Mouse (Mus musculus) embryonic facial prominence, embryonic 14.5 days (tissue): ENCODE measurements around the gene 4930579F01Rik. TPM values are rescaled to one million over a fixed set of nuclear protein-coding genes. Genes with fewer than 3 reads are reported as not detected.

Experiments used
- ATAC-seq: fragments of 200-750 bp; cut with Nextera tagmentation; 2 replicates; pipeline ENCODE4 v1.8.0; 2017; ENCODE audit warnings: low read depth, moderate number of reproducible peaks, moderate TSS enrichment
- DNase-seq: peaks from one replicate; pipeline ENCODE4 v3.0.0-alpha.2; 2015; ENCODE audit warnings: low spot score
- H3K27ac ChIP-seq: fragments of 300-500 bp; sonication (generic); replicated peaks from 2 replicates; pipeline ENCODE4 v1.5.1; 2014; ENCODE audit warnings: low read depth, mild to moderate bottlenecking, low read length, moderate library complexity
- H3K27me3 ChIP-seq: fragments of 300-500 bp; sonication (generic); replicated peaks from 2 replicates; pipeline ENCODE4 v1.6.1; 2014; ENCODE audit warnings: low read length; ENCODE audit not compliant: control insufficient read depth, insufficient read depth
- H3K36me3 ChIP-seq: fragments of 300-500 bp; sonication (generic); 2 replicates; pipeline ENCODE4 v1.6.1; 2014; ENCODE audit warnings: low read length, mixed read lengths; ENCODE audit not compliant: control insufficient read depth, insufficient read depth
- H3K4me1 ChIP-seq: fragments of 300-500 bp; sonication (generic); 2 replicates; pipeline ENCODE4 v1.6.1; 2014; ENCODE audit warnings: antibody characterized with exemption, low read length; ENCODE audit not compliant: control insufficient read depth, insufficient read depth
- H3K4me2 ChIP-seq: fragments of 300-500 bp; sonication (generic); 2 replicates; pipeline ENCODE4 v1.6.1; 2014; ENCODE audit warnings: low read depth, mild to moderate bottlenecking, low read length, moderate library complexity, mixed read lengths
- H3K4me3 ChIP-seq: fragments of 300-500 bp; sonication (generic); 2 replicates; pipeline ENCODE4 v1.5.1; 2014; ENCODE audit warnings: low read depth, mild to moderate bottlenecking, low read length
- H3K9ac ChIP-seq: fragments of 300-500 bp; sonication (generic); 2 replicates; pipeline ENCODE4 v1.6.1; 2014; ENCODE audit warnings: low read depth, mild to moderate bottlenecking, low read length, moderate library complexity, mixed read lengths
- H3K9me3 ChIP-seq: fragments of 300-500 bp; sonication (generic); 2 replicates; pipeline ENCODE4 v1.6.1; 2016; ENCODE audit warnings: low read length; ENCODE audit not compliant: control insufficient read depth
- WGBS: fragments of 180-500 bp; shearing (Covaris S2); extraction: QIAGEN DNeasy Blood & Tissue Kit; methylation state at CpG from one replicate; pipeline ENCODE4 v1.1.7; 2014; 5-methylcytosine and 5-hydroxymethylcytosine counted together
- polyA plus RNA-seq: library from polyadenylated mRNA; unstranded; fragments of >200 nt; fragmentation: Nextera tagmentation; extraction: Ambion mirVana; gene quantifications from 2 replicates; pipeline ENCODE4 v1.2.1, GENCODE M21; 2014

4930579F01Rik gene
- polyA plus RNA-seq, 1 experiment from 2014 or later: not detected

DNA sequence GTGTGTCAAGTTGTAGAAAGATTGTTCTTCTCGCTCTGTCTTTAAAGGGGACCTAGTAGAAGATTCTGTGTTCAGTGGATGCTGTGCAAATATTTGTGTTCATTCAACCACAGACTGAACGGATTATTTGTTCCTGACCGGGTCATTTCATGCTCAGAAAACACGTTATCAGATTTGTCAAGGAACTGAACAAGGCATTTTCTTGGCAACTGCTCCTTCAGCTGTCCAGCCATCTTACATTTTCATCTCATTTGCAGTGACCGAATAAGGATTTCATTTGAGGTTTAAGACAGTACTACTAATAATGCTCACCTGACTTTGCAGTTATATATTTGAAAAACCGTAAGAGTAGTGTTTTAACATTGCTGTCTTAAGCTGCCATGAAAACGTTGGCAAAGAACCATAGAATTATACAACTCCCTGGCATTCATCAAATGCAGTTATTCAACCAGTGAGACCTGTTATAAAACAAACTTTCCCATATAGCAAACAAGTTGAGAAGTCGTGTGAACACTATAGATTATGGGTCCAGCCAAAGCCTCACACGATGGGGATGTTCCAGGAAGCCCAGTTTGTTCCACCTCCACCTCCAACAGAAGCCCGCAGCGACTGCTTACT, 43.0 kb upstream of the 4930579F01Rik start:
- Histone ChIP-seq H3K9me3 (0 out of 2 replicates have a peak, but pooled peaks cover 5% of the 10 kb centered on the region), H3K9ac (no peak overlapping the region), H3K4me2 (no peak overlapping the region), H3K27me3 (no peaks in the 10 kb centered on the region), H3K4me1 (no peaks in the 10 kb centered on the region), H3K27ac (no peak overlapping the region), H3K36me3 (no peaks in the 10 kb centered on the region), H3K4me3 (no peak overlapping the region)
- DNase-seq: peak; percentile 59
- WGBS: 67% methylated on average over 11 of the region's 11 CpGs
- ATAC-seq: peak; percentile 37; the same call in 1 of the 2 replicates

DNA sequence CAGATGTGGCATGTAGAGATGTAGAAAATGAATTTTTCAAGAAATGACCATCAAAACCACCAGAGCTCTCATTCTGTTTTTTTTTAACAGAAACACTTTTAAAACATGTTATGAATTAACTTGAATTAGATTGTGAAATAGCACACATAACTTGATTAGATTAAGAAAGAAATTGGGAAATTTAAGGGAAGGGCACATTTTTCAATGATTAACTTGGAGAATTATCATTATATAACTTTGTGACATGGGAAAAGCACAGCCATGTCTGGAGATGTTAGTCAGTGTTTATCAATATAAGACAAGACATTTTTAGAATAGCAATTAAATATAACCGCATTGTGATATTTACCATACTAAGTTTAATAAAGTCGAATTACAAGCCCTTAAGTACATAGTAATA, 37.9 kb upstream of the 4930579F01Rik start:
- Histone ChIP-seq H3K36me3 (no peaks in the 10 kb centered on the region), H3K27me3 (no peaks in the 10 kb centered on the region), H3K4me1 (no peaks in the 10 kb centered on the region), H3K4me3 (no peak overlapping the region), H3K9ac (no peak overlapping the region), H3K4me2 (no peak overlapping the region), H3K27ac (no peak overlapping the region), H3K9me3 (0 out of 2 replicates have a peak, but pooled peaks cover 5% of the 10 kb centered on the region)
- 80% methylated on average over 2 of the region's 2 CpGs for WGBS
- ATAC-seq (no peak), DNase-seq (no peak)

DNA sequence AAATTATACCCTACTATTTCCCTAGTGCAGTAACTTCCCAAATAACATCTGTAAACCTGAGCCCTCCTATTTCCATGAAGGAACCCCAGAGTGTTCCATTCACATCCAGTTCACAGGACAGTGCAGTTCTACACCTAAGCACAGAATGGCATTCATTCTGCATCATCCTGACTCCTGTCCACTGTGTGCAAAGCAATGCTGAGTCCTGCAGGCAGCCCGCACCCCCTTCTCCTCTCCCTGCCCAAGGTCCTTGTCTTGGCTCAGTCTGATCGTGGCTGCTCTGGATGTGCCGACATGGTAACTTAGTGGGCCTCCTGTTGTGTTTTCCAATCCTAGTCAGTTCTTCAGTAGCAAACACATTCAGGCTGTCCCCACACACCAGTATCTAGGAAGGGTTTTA, 36.6 kb upstream of the 4930579F01Rik start:
- Histone ChIP-seq H3K36me3 (no peaks in the 10 kb centered on the region), H3K4me2 (no peak overlapping the region), H3K27me3 (no peaks in the 10 kb centered on the region), H3K9ac (no peak overlapping the region), H3K4me3 (no peak overlapping the region), H3K27ac (no peak overlapping the region), H3K4me1 (no peaks in the 10 kb centered on the region), H3K9me3 (0 out of 2 replicates have a peak, but pooled peaks cover 5% of the 10 kb centered on the region)
- ATAC-seq (no peak), DNase-seq (no peak)
- WGBS: 71% methylated on average over 3 of the region's 3 CpGs

DNA sequence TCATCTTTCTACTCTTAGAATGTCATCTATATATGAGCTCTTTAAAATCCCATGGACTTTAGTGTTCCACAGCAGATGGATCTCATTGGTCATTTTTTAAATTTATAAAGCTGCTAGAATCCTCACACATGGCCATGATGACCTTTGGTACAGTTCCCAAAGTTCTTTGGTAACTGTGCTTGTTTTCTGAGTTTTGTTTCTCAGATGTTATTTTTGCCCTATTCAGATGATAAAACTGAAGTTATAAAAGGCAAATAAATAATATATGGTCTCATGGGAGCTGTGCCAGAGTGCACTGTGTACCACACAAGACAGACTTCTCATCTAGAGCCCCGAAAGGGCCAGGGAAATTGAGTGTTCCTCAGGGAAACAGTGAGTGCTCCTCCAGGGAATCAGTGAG, 35.8 kb upstream of the 4930579F01Rik start:
- Histone ChIP-seq H3K4me1 (no peaks in the 10 kb centered on the region), H3K9me3 (0 out of 2 replicates have a peak, but pooled peaks cover 5% of the 10 kb centered on the region), H3K27me3 (no peaks in the 10 kb centered on the region), H3K4me2 (no peak overlapping the region), H3K36me3 (no peaks in the 10 kb centered on the region), H3K27ac (no peak overlapping the region), H3K9ac (no peak overlapping the region), H3K4me3 (no peak overlapping the region)
- 88% methylated on average over 1 of the region's 1 CpGs for WGBS
- no peak for DNase-seq
- ATAC-seq: no peak

DNA sequence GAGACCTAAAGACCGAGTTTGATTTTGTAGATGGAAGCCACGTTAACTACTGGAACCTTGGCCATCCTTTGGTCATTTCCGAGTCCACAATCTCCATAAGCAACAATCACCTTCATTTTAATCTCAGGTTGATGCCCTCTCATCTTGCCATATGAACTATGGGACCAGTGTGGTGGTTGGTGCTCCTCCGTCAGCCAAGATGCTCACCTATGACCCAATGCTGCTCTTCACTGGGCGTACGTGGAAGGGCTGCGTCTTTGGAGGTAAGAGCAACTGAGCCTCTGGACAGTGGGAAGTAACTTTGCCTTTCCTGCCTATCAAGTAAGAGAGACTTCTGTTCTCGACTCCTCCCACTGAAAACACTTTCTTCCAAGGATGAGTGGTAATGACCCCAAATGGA, 34.2 kb upstream of the 4930579F01Rik start:
- Histone ChIP-seq H3K4me3 (no peak overlapping the region), H3K9me3 (0 out of 2 replicates have a peak, but pooled peaks cover 5% of the 10 kb centered on the region), H3K9ac (no peak overlapping the region), H3K4me2 (no peak overlapping the region), H3K27me3 (no peaks in the 10 kb centered on the region), H3K36me3 (no peaks in the 10 kb centered on the region), H3K4me1 (no peaks in the 10 kb centered on the region), H3K27ac (no peak overlapping the region)
- ATAC-seq (no peak), DNase-seq (no peak)
- WGBS: 94% methylated on average over 8 of the region's 8 CpGs

DNA sequence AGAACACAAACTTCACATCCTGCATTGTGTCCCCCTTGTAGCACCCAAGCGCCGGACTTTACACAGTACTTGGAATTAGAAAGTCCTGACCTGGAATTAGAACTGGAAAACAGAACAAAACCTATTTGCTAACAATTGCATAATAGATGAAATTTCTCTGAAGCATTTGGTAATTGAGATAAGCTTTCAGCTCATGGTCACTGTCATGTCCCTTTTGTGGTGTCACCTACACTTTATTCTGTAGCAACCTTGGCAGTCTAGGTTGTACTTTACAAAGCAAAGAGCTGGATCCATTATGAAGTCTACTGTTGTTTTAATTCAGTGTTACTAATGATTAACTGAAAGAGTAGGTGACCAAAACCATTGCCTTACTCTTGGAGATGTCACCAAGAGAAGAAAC, 33.5 kb upstream of the 4930579F01Rik start:
- Histone ChIP-seq H3K4me2 (no peak overlapping the region), H3K4me3 (no peak overlapping the region), H3K4me1 (no peaks in the 10 kb centered on the region), H3K27ac (no peak overlapping the region), H3K27me3 (no peaks in the 10 kb centered on the region), H3K36me3 (no peaks in the 10 kb centered on the region), H3K9ac (no peak overlapping the region), H3K9me3 (0 out of 2 replicates have a peak, but pooled peaks cover 1% of the 10 kb centered on the region)
- DNase-seq: no peak
- no peak for ATAC-seq
- WGBS: 82% methylated on average over 2 of the region's 2 CpGs

DNA sequence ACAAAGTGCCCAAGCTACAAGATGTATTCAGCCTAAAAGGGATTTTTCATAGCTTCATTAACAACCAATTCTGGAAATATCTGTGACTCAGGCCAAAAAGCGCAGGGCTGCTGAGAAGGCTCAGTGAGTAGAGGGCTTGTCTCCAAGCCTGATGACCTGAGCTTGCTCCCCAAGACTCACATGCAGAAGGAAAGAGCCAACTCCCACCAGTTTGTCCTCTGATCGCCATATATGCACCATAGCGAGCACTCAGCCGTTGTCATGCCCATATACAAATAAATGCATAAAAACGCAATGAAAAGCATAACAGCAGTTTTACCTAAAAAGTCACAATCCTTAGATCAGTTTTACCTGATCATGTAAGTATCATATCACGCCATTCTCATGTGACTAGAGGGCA, 32.9 kb upstream of the 4930579F01Rik start:
- 93% methylated on average over 6 of the region's 6 CpGs for WGBS

DNA sequence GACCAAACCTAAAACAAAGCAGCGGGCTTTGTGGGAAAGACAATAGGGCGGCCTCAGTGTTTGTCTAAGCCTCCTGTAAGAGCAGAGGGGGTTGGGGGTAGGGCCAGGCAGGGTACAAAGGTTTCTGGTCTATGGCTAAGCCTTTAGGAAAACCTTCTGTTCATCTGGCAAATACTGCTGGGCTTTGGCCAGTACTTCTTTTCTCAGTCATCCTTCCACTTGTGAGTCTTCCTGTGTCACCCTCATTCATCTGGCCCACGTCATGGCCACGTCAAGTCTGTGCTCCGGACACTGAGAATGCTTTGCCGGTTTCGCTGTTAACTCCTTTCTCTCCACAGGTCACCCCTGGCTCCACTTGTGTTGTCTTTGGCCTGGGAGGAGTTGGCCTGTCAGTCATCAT, 32.2 kb upstream of the 4930579F01Rik start:
- no peaks in the 10 kb centered on the region for H3K36me3 ChIP-seq
- no peaks in the 10 kb centered on the region for H3K9me3 ChIP-seq
- ATAC-seq (no peak), DNase-seq (no peak)
- no peak overlapping the region for H3K4me3 ChIP-seq
- no peaks in the 10 kb centered on the region for H3K4me1 ChIP-seq
- no peak overlapping the region for H3K27ac ChIP-seq
- H3K27me3 ChIP-seq: no peaks in the 10 kb centered on the region
- H3K9ac ChIP-seq: no peak overlapping the region
- 58% methylated on average over 7 of the region's 7 CpGs for WGBS
- H3K4me2 ChIP-seq: no peak overlapping the region

More for the DNA sequence above, 32.9 kb upstream of the 4930579F01Rik start:
- DNase-seq (no peak), ATAC-seq (no peak)
- no peak overlapping the region for H3K4me3 ChIP-seq
- no peaks in the 10 kb centered on the region for H3K9me3 ChIP-seq
- no peaks in the 10 kb centered on the region for H3K4me1 ChIP-seq
- no peak overlapping the region for H3K4me2 ChIP-seq
- H3K36me3 ChIP-seq: no peaks in the 10 kb centered on the region
- H3K27ac ChIP-seq: no peak overlapping the region
- H3K9ac ChIP-seq: no peak overlapping the region
- H3K27me3 ChIP-seq: no peaks in the 10 kb centered on the region

DNA sequence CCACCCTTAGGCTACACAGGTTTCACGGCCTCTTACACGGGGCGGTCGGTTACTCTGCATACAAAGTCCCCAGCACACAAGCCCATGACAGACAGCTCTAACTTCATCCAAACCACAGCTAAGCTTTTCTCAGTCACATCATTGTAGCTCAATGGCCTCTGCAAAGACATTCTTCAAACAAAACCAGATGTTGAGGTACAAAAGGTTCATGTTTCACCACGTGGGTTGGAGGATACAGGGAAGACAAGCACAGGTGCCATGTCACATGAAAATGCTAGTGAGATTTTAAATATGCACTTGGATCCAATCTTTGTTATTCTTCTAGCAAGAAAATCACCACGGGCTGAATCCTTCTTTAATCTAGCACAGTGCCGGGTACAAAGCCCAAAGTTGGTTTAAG, 31.7 kb upstream of the 4930579F01Rik start:
- Histone ChIP-seq H3K36me3 (no peaks in the 10 kb centered on the region), H3K4me1 (no peaks in the 10 kb centered on the region), H3K4me2 (no peak overlapping the region), H3K9me3 (no peaks in the 10 kb centered on the region), H3K9ac (no peak overlapping the region), H3K27ac (no peak overlapping the region), H3K27me3 (no peaks in the 10 kb centered on the region), H3K4me3 (no peak overlapping the region)
- 40% methylated on average over 6 of the region's 7 CpGs for WGBS
- DNase-seq (peak; percentile 31), ATAC-seq (peak; percentile 54; the same call in 1 of the 2 replicates)
